Mouse (Mus musculus) hindbrain, embryonic 11.5 days (tissue): Measurements from ENCODE around the gene Ralgps1. TPM values are rescaled to one million over a fixed set of nuclear protein-coding genes. Genes with fewer than 3 reads are reported as not detected.
"Not testable (repeated sequence)": the region's sequence is repeated elsewhere in the genome, so short reads cannot be mapped to it uniquely, and the experiment has no call there.

Experiments used
- ATAC-seq: fragments of 200-750 bp; cut with Nextera tagmentation; 2 replicates; pipeline ENCODE4 v1.8.0; 2017; ENCODE audit warnings: mild to moderate bottlenecking, moderate TSS enrichment, moderate library complexity; ENCODE audit not compliant: low FRiP score
- DNase-seq: peaks from one replicate; pipeline ENCODE4 v3.0.0-alpha.2; 2015; ENCODE audit warnings: low spot score
- H3K27ac ChIP-seq: fragments of 300-500 bp; sonication (generic); 2 replicates; pipeline ENCODE4 v1.5.1; 2014; ENCODE audit warnings: mild to moderate bottlenecking, low read depth, low read length
- H3K27me3 ChIP-seq: fragments of 300-500 bp; sonication (generic); 2 replicates; pipeline ENCODE4 v1.6.1; 2014; ENCODE audit warnings: mild to moderate bottlenecking, low read length, moderate library complexity, mixed read lengths; ENCODE audit not compliant: control insufficient read depth, insufficient read depth
- H3K36me3 ChIP-seq: fragments of 300-500 bp; sonication (generic); 2 replicates; pipeline ENCODE4 v1.6.1; 2014; ENCODE audit warnings: mild to moderate bottlenecking, low read length, moderate library complexity, mixed read lengths; ENCODE audit not compliant: control insufficient read depth, insufficient read depth
- H3K4me1 ChIP-seq: fragments of 300-500 bp; sonication (generic); replicated peaks from 2 replicates; pipeline ENCODE4 v1.6.1; 2014; ENCODE audit warnings: low read length, mixed read lengths; ENCODE audit not compliant: control insufficient read depth, insufficient read depth
- H3K4me2 ChIP-seq: fragments of 300-500 bp; sonication (generic); replicated peaks from 2 replicates; pipeline ENCODE4 v1.6.1; 2014; ENCODE audit warnings: mild to moderate bottlenecking, low read depth, low read length
- H3K4me3 ChIP-seq: fragments of 300-500 bp; sonication (generic); 2 replicates; pipeline ENCODE4 v1.5.1; 2014; ENCODE audit warnings: low read depth, low read length
- H3K9ac ChIP-seq: fragments of 300-500 bp; sonication (generic); 2 replicates; pipeline ENCODE4 v1.6.1; 2014; ENCODE audit warnings: low read depth, low read length
- H3K9me3 ChIP-seq: fragments of 300-500 bp; sonication (generic); 2 replicates; pipeline ENCODE4 v1.6.1; 2016; ENCODE audit warnings: low read length; ENCODE audit not compliant: control insufficient read depth
- WGBS: fragments of 180-500 bp; shearing (Covaris S2); extraction: QIAGEN DNeasy Blood & Tissue Kit; methylation state at CpG from one replicate; pipeline ENCODE4 v1.1.7; 2014; 5-methylcytosine and 5-hydroxymethylcytosine counted together
- polyA plus RNA-seq: library from polyadenylated mRNA; unstranded; fragments of >200 nt; fragmentation: Nextera tagmentation; extraction: Ambion mirVana; gene quantifications from 2 replicates; pipeline ENCODE4 v1.2.1, GENCODE M21; 2014

Ralgps1 gene
- polyA plus RNA-seq, 1 experiment from 2014 or later, result 20.6 TPM

DNA sequence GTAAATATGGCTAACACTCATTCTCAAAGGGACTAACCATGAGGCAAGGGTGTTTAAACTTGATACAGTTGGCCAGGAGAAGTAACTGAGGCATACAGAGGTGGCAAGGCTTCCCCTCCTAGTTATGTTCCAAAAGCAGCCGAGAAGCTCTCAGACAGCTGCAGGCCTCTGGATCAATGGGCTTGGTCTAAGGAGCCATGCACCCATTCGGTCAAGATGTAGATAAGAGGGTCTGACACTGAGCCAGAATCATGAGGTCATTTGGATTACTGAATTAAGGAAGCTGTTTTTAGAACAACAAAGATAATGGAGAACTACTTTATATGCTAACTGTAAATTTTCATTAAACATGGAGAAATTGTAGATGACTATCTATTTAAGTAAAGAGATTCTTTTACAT is 244.0 kb downstream of the Ralgps1 start:
- ATAC-seq, result no peak
- 87% methylated on average over 2 of the region's 2 CpGs for WGBS
- no peaks in the 10 kb centered on the region for H3K9me3 ChIP-seq

GRCm38 (mm10) chr2:33122856-33123255 is 248.4 kb downstream of the Ralgps1 start:
- H3K36me3 ChIP-seq, result no peaks in the 10 kb centered on the region
- H3K27me3 ChIP-seq, result no peaks in the 10 kb centered on the region
- no peak overlapping the region for H3K4me3 ChIP-seq
- no peaks in the 10 kb centered on the region for H3K9me3 ChIP-seq
- H3K9ac ChIP-seq, result no peak overlapping the region
- DNase-seq, result no peak
- no peak for ATAC-seq
- no peaks in the 10 kb centered on the region for H3K4me1 ChIP-seq
- no peak overlapping the region for H3K4me2 ChIP-seq
- 76% methylated on average over 6 of the region's 6 CpGs for WGBS
- H3K27ac ChIP-seq, result no peak overlapping the region

More for the DNA sequence above, 244.0 kb downstream of the Ralgps1 start:
- no peak for DNase-seq
- Histone ChIP-seq H3K27me3 (peaks cover 9% of the 10 kb centered on the region; the same call in 1 of the 2 replicates), H3K4me3 (no peak overlapping the region), H3K4me1 (peaks cover 2% of the 10 kb centered on the region; the same call in 1 of the 2 replicates), H3K4me2 (no peak overlapping the region), H3K36me3 (no peaks in the 10 kb centered on the region), H3K27ac (no peak overlapping the region), H3K9ac (no peak overlapping the region)

DNA sequence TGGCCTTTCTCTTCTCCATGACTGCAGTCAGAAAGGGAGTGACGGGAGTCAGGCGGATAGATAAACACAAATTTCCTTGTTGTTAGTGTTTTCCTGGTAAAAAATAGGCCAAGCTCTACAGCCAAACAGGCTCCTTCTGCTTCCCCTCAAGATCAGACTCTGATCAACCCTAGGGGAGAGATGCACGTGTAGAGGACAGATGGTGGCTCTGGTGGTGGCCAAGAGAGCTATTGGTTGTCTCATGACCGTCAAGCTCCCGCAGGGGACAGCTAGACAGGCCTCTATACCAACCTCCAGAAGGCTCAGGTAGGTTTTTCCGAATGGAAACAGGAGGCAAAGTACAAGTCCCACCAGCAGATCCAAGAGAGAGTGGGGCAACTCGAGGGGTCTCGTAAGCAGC is 270.8 kb downstream of the Ralgps1 start:
- ATAC-seq, result no peak
- WGBS, result 91% methylated on average over 8 of the region's 8 CpGs
- no peak for DNase-seq
- H3K4me1 ChIP-seq, result no peaks in the 10 kb centered on the region
- H3K9me3 ChIP-seq, result no peaks in the 10 kb centered on the region
- H3K36me3 ChIP-seq, result no peaks in the 10 kb centered on the region
- H3K27ac ChIP-seq, result no peak overlapping the region
- H3K27me3 ChIP-seq, result no peaks in the 10 kb centered on the region
- no peak overlapping the region for H3K9ac ChIP-seq
- H3K4me2 ChIP-seq, result no peak overlapping the region
- H3K4me3 ChIP-seq, result no peak overlapping the region

- not testable (repeated sequence) for ATAC-seq, DNase-seq, H3K4me3 ChIP-seq, H3K9me3 ChIP-seq, H3K9ac ChIP-seq, H3K4me1 ChIP-seq, H3K36me3 ChIP-seq, H3K27me3 ChIP-seq, H3K27ac ChIP-seq, H3K4me2 ChIP-seq
- WGBS, result 82% methylated on average over 12 of the region's 12 CpGs
These were observed 274.0 kb downstream of the Ralgps1 start for GRCm38 (mm10) chr2:33097326-33097725.

DNA sequence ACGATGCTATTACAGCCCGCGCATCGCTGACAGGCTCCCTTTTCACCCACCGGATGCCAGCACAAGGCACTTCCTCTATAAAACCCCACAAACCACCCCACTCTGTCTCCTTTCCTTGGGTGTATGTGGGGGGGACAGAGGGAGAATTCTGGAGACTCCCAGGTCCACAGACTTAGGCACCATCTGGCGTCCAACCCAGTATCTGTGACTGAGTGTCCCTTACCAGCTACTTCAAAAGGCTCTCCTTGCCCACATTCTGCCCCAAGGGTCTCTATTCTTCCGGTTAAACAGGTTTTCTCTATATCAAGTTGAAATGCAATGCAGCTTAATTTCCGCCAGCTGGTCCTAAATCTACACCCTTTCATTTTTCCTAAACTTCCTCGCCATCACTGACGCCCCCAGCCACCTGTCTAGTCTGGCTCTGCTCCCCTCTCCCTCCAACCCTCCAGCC is 276.0 kb downstream of the Ralgps1 start:
- DNase-seq (no peak), ATAC-seq (no peak)
- H3K4me3 ChIP-seq, result no peak overlapping the region
- no peaks in the 10 kb centered on the region for H3K9me3 ChIP-seq
- H3K27ac ChIP-seq, result no peak overlapping the region
- no peaks in the 10 kb centered on the region for H3K27me3 ChIP-seq
- no peaks in the 10 kb centered on the region for H3K4me1 ChIP-seq
- 77% methylated on average over 10 of the region's 10 CpGs for WGBS
- no peak overlapping the region for H3K4me2 ChIP-seq
- H3K9ac ChIP-seq, result no peak overlapping the region
- H3K36me3 ChIP-seq, result no peaks in the 10 kb centered on the region

GRCm38 (mm10) chr2:33090620-33091520 is 280.4 kb downstream of the Ralgps1 start:
- Histone ChIP-seq H3K36me3 (no peaks in the 10 kb centered on the region), H3K4me2 (no peak overlapping the region), H3K9me3 (no peaks in the 10 kb centered on the region), H3K27me3 (no peaks in the 10 kb centered on the region), H3K9ac (no peak overlapping the region), H3K27ac (no peak overlapping the region; the same call in 1 of the 2 replicates), H3K4me1 (no peaks in the 10 kb centered on the region), H3K4me3 (no peak overlapping the region)
- DNase-seq, result no peak
- ATAC-seq, result no peak
- 89% methylated on average over 8 of the region's 8 CpGs for WGBS

GRCm38 (mm10) chr2:33090033-33090400 is 281.3 kb downstream of the Ralgps1 start:
- H3K4me2 ChIP-seq, H3K4me3 ChIP-seq, H3K27ac ChIP-seq, H3K9ac ChIP-seq, H3K4me1 ChIP-seq, H3K9me3 ChIP-seq, DNase-seq, ATAC-seq, H3K27me3 ChIP-seq, H3K36me3 ChIP-seq: not testable (repeated sequence)
- 83% methylated on average over 1 of the region's 1 CpGs for WGBS

DNA sequence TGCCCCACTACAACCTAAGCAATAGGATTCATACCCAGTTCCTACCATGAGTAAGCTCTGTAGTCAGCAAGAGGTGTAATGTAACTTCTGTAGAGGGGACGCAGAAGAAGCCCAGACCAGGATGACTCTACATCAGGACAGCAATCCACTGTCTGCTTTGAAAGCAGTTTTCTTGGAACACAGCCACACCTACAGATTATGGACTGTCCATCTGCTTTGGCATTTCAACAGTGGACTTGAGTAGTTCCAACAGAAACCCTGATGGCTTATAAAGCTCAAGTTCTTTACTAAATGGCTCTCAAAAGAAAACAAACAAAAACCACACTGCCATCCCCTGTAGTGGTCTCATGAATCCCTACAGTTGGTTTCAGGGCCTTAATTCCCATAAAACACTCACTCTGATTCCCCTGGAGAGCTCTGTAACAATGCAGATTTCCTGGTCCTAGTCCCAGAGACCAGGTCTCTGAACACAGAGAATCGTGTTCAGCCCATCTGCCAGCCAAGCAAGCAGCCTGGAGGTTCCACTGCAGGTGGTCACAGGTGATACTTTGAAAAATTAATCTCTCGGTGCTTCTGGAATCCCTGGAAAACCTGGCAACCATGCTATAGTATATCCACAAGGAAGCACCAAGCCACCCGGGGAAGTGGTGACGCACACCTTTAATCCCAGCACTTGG is 281.8 kb downstream of the Ralgps1 start:
- H3K4me3 ChIP-seq, result no peak overlapping the region
- H3K9me3 ChIP-seq, result no peaks in the 10 kb centered on the region
- ATAC-seq (no peak), DNase-seq (no peak)
- no peak overlapping the region for H3K27ac ChIP-seq
- no peaks in the 10 kb centered on the region for H3K27me3 ChIP-seq
- no peak overlapping the region for H3K4me2 ChIP-seq
- H3K36me3 ChIP-seq, result no peaks in the 10 kb centered on the region
- WGBS, result 92% methylated on average over 5 of the region's 5 CpGs
- H3K4me1 ChIP-seq, result no peaks in the 10 kb centered on the region
- no peak overlapping the region for H3K9ac ChIP-seq
